Mouse (Mus musculus) liver, adult 2 months (tissue): ENCODE results near the gene Gars.

Source experiments
- CTCF ChIP-seq: fragments of 200-500 bp; IDR thresholded peaks from 2 replicates; pipeline ENCODE4 v1.5.1; 2011; ENCODE audit warnings: low read depth, low read length, control low read depth
- POLR2A ChIP-seq: fragments of 200-500 bp; IDR thresholded peaks from 2 replicates; pipeline ENCODE4 v1.6.1; 2011; ENCODE audit warnings: low read length, control low read depth; ENCODE audit not compliant: insufficient read depth; ENCODE audit errors: extremely low read depth

DNA sequence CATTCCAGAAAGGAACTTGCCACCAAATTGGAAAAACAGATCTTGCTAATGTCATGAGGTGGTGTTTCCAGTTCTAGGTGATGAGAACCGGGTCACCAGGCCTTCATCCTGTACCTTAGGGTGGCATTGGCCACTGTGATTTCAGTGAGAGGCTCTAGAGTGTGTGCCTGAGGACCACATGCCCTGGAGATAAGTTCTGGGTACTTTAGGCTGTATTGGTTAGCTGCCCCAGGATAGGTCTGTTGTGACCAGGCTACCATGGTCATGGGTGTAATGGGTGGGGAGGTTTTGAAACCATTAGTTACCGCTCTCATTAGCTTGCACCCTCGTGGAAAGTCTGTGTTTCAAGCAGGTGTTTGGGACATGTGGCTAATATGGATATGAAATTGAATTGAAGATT lies 43.6 kb downstream of the Gars start:
- TF ChIP-seq CTCF (no peak), POLR2A (no peak)
